Mouse (Mus musculus): ENCODE results near the gene Asic4. TPM values are rescaled to one million over a fixed set of nuclear protein-coding genes. Genes with fewer than 3 reads are reported as not detected.

The Asic4 gene
- 10 to 100 TPM; 16.2 to 17.4 TPM for total RNA-seq (2021)
- long read RNA-seq, partial matches to known transcripts = 0 of 4 reads
- long read RNA-seq, other reads (novel, unspliced or antisense) = 4 of 4 reads

GRCm38 (mm10) chr1:75450314-75451005 is at the start of gene Asic4:
Gene Asic4, plus strand, starts transcription at chr1:75450436.
- no peak for DNase-seq (ENCODE audit: low spot score in 2 of 2)

GRCm38 (mm10) chr1:75400493-75401115 is 49.6 kb upstream of the Asic4 start:
- DNase-seq (ENCODE audit: low spot score in 2 of 2) = no peak

DNA sequence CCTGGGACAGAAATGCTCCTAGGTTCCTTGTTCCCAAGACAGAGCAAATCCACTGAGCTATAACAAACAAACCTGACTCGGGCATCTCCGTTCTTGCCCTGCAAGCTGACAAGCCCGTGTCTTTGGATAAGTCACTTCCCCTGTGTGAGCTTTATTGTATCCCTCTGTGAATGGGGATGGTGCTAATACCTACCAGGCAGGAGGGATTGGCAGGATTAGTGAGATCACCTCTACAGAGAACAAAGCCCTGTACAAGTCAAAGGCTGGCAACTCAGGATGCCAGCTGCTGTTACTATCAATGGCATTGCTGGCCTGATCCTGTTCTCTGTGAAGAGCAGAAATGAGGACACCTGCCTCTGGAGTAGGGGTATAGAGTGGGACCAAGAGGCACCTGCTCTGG is 44.7 kb upstream of the Asic4 start:
- DNase-seq (ENCODE audit: low spot score in 2 of 2) = no peak

DNA sequence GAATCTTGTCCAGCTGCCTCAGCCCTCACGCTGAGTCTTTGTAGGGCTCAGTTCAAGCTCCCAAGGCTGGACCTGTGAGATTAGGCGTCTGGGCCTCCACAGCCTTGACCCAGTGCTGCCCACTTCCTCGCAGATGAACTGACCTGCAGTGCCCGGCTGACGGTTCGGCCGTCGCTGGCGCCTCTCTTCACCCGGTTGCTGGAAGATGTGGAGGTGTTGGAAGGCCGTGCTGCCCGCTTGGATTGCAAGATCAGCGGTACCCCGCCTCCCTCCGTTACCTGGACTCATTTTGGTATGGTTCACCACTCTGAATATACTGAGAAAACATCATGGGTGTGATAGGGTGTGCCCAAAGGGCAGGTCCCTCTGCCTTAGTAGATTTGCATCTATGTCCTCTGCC is 44.1 kb upstream of the Asic4 start:
- no peak for DNase-seq (ENCODE audit: low spot score in 2 of 2)

DNA sequence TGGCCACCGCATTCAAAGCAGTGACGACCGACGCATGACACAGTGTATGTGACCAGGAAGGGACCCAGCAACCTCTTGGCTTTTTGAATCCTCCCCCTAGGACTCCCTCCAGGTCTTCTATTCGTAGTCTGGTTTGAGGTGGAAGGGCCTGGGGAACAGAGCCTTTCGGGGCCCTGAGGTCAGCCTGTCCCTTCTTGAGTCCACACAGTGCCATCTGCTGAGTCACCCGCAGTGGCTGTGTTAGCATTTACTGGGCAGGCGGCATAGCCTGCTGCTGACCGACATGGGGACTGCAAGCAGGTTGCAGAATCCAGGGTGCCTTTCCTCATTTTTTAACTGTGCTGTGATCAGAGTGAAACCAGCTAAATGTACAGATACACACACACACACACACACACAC is 43.2 kb upstream of the Asic4 start:
- no peak for DNase-seq (ENCODE audit: low spot score in 2 of 2)

GRCm38 (mm10) chr1:75408210-75408609 is 42.0 kb upstream of the Asic4 start:
- no peak for DNase-seq (ENCODE audit: low spot score in 2 of 2)

- no peak for DNase-seq (ENCODE audit: low spot score in 2 of 2)
Observed at GRCm38 (mm10) chr1:75409950-75410349, 40.3 kb upstream of the Asic4 start.

GRCm38 (mm10) chr1:75412196-75412595 is 38.0 kb upstream of the Asic4 start:
- DNase-seq (ENCODE audit: low spot score in 2 of 2) = no peak

GRCm38 (mm10) chr1:75413749-75414148 is 36.5 kb upstream of the Asic4 start:
- no peak for DNase-seq (ENCODE audit: low spot score in 2 of 2)

DNA sequence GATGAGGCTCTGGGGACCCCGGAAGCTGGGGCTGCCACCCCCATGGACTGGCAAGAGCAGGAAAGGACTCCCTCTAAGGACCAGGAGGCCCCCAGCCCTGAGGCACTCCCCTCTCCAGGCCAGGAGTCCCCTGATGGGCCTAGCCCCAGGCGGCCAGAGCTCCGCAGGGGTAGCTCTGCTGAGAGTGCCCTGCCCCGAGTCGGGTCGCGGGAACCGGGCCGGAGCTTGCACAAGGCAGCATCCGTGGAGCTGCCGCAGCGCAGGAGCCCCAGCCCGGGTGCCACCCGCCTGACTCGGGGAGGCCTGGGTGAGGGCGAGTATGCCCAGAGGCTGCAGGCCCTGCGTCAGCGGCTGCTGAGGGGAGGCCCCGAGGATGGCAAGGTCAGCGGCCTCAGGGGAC is 28.4 kb upstream of the Asic4 start:
- DNase-seq (ENCODE audit: low spot score in 2 of 2) = no peak

DNA sequence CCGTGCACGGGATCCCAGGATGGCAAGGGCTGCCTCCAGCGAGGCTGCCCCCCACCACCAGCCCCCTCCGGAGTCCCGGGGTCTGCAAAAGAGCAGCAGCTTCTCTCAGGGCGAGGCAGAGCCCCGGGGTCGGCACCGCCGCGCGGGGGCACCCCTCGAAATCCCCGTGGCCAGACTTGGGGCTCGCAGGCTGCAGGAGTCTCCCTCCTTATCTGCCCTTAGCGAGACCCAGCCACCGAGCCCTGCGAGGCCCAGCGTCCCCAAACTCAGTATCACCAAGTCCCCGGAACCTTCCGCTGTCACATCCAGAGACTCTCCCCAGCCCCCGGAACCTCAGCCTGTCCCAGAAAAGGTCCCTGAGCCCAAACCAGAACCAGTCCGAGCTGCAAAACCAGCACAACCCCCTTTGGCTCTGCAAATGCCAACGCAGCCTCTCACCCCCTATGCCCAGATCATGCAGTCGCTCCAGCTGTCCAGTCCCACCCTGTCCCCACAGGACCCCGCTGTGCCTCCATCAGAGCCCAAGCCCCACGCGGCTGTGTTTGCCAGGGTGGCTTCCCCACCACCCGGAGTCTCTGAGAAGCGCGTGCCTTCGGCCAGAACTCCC is 27.9 kb upstream of the Asic4 start:
- no peak for DNase-seq (ENCODE audit: low spot score in 2 of 2)

- DNase-seq (ENCODE audit: low spot score in 2 of 2) = peak; percentile 37 to 49
Observed at GRCm38 (mm10) chr1:75422823-75423471, 27.3 kb upstream of the Asic4 start.

- DNase-seq (ENCODE audit: low spot score in 2 of 2) = no peak
Observed at GRCm38 (mm10) chr1:75423780-75424390, 26.4 kb upstream of the Asic4 start.

DNA sequence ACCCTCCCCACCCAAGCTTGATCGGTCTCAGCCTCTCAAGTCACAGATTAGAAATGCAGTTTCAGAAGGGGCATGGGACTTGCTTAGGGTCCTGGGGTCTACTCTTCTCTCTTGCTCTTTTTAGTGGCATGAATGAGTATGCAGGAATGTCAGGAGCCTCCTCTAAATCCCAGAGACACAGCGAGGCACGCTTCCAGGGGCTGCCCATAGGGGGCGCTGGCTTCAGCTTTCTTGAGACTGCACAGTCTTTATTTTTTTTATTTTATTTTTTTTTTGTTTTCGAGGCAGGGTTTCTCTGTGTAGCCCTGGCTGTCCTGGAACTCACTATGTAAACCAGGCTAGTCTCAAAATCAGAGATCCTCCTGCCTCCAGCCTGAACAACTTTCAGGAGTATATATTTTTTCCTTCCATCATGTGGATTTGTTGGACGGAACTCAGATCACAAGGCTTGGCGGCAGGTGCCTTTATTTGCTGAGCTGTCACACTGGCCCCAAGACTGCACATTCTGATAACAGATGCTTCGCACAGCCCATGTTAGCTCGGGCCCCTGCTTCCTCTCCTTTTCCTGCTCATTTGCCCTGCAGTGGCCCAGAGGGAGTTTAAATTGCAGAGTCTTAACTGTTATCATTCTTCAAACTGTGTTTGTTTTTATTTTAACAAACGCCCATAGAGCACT is 24.3 kb upstream of the Asic4 start:
- DNase-seq (ENCODE audit: low spot score in 2 of 2) = peak in 1 of 2 experiments; percentile 65

- peak; percentile 75 to 81 for DNase-seq (ENCODE audit: low spot score in 2 of 2)
Observed at GRCm38 (mm10) chr1:75435475-75436328, 14.5 kb upstream of the Asic4 start, which contains the start of gene Gmppa. Gene Gmppa, plus strand, starts transcription at chr1:75435930.

GRCm38 (mm10) chr1:75438782-75439181 is 11.5 kb upstream of the Asic4 start:
- DNase-seq (ENCODE audit: low spot score in 2 of 2) = no peak

DNA sequence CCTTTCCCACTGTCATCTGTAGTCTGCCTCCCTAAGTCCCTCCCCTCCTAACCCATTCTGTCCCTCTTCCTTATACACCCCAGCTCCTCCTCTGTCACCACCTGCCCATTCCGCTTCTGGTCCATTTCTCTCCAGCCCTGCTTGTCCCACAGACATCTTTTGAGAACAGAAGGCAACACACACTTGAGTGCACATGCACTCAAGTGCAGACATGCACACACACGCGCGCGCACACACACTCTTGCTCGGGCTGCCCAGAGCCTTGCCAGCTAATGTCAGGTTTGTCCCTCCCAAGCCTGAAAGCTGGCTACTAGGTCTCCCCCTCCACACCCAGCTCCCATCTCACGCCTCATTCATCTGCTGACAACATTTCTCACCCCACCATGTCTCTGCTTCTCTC is 9.6 kb upstream of the Asic4 start:
- no peak for DNase-seq (ENCODE audit: low spot score in 2 of 2)

DNA sequence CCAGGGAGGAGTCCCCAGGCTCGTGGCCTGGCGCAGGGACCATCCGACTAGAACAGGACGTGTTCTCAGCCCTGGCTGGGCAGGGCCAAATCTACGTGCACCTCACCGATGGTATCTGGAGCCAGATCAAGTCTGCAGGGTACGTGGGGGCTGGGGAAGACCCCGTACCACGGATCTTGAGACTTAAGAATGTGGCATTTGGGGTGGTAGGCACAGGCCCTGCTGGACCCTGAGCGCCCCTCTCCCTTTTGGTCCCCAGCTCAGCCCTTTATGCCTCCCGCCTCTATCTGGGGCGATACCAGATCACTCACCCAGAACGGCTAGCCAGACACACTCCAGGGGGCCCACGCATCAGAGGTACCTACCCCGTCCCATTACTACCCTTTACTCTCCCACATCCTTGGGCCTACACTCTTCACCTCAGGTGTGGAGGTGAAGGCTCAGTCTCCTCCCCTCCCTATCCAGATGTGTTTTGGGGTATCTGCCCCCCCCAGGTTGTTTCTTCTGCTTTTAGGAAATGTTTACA is 8.7 kb upstream of the Asic4 start:
- no peak for DNase-seq (ENCODE audit: low spot score in 2 of 2)

DNA sequence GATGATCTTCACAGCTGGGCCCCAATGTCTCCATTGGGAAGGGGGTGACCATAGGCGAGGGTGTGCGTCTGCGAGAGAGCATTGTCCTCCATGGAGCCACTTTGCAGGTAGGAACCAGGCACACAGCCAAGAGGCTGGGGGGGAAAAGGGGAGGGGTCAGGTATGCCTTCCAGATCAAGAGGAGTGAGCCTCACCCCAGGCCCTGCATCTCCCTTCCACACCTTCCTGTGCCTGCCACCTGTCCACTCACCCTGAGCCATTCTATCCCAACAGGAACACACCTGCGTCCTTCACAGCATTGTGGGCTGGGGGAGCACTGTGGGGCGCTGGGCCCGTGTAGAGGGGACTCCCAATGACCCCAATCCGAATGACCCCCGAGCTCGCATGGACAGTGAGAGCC is 8.1 kb upstream of the Asic4 start:
- DNase-seq (ENCODE audit: low spot score in 2 of 2) = no peak

- DNase-seq (ENCODE audit: low spot score in 2 of 2) = no peak
Observed at GRCm38 (mm10) chr1:75442811-75443210, 7.4 kb upstream of the Asic4 start.

Measured in layer of hippocampus, postnatal 10 days (tissue).